Mouse (Mus musculus): ENCODE results near the gene Rassf8.

Rassf8 gene

GRCm38 (mm10) chr6:145862739-145863064 lies 116.2 kb downstream of the Rassf8 start:
- no peak for DNase-seq

GRCm38 (mm10) chr6:145863065-145863971 lies 116.8 kb downstream of the Rassf8 start:
- DNase-seq, result peak; percentile 56

- DNase-seq, result no peak
These were observed 117.6 kb downstream of the Rassf8 start for GRCm38 (mm10) chr6:145864171-145864570.

GRCm38 (mm10) chr6:145865289-145865885 lies 118.8 kb downstream of the Rassf8 start, which contains the start of gene Bhlhe41:
Gene Bhlhe41, minus strand, starts transcription at chr6:145865558.
- DNase-seq, result peak; percentile 76

GRCm38 (mm10) chr6:145865886-145866851 lies 119.6 kb downstream of the Rassf8 start:
- DNase-seq, result peak; percentile 91

- DNase-seq, result no peak
These were observed 120.6 kb downstream of the Rassf8 start for GRCm38 (mm10) chr6:145867111-145867510.
